Mouse (Mus musculus) thymus, adult 2 months (tissue): Measurements from ENCODE around the gene Gm128. TPM values are rescaled to one million over a fixed set of nuclear protein-coding genes. Genes with fewer than 3 reads are reported as not detected.

Experiments used
- DNase-seq: peaks from one replicate; pipeline ENCODE4 v3.0.0; 2021
- H3K27ac ChIP-seq: fragments of 200-500 bp; 2 replicates; pipeline ENCODE4 v1.5.1; 2012; ENCODE audit warnings: low read length, control low read depth; ENCODE audit not compliant: control insufficient read depth, insufficient read depth
- H3K27me3 ChIP-seq: fragments of 200-500 bp; 2 replicates; pipeline ENCODE4 v1.6.1; 2012; ENCODE audit warnings: mild to moderate bottlenecking, low read length, moderate library complexity, mixed read lengths; ENCODE audit not compliant: control insufficient read depth, insufficient read depth
- H3K36me3 ChIP-seq: fragments of 200-500 bp; 2 replicates; pipeline ENCODE4 v1.6.1; 2012; ENCODE audit warnings: mild to moderate bottlenecking, low read length, moderate library complexity; ENCODE audit not compliant: control insufficient read depth, insufficient read depth
- H3K4me1 ChIP-seq: fragments of 200-500 bp; replicated peaks from 2 replicates; pipeline ENCODE4 v1.6.1; 2012; ENCODE audit warnings: low read length; ENCODE audit not compliant: control insufficient read depth, insufficient read depth
- H3K4me3 ChIP-seq: fragments of 200-500 bp; 2 replicates; pipeline ENCODE4 v1.5.1; 2012; ENCODE audit warnings: mild to moderate bottlenecking, low read length, control low read depth, moderate library complexity; ENCODE audit not compliant: control insufficient read depth, insufficient read depth
- CTCF ChIP-seq: fragments of 200-500 bp; IDR thresholded peaks from 2 replicates; pipeline ENCODE4 v1.5.1; 2012; ENCODE audit warnings: mild to moderate bottlenecking, control low read depth, low read length, moderate library complexity, borderline replicate concordance; ENCODE audit not compliant: control insufficient read depth, poor library complexity, insufficient read depth; ENCODE audit errors: extremely low read depth
- POLR2A ChIP-seq: fragments of 200-500 bp; IDR thresholded peaks from 2 replicates; pipeline ENCODE4 v1.6.1; 2012; ENCODE audit warnings: mild to moderate bottlenecking, low read length, control low read depth, moderate library complexity; ENCODE audit not compliant: control insufficient read depth, poor library complexity, insufficient read depth; ENCODE audit errors: extremely low read depth
- WGBS: fragments of 180-500 bp; shearing (Covaris S2); methylation state at CpG from one replicate; pipeline ENCODE4 v1.1.7; 2018; 5-methylcytosine and 5-hydroxymethylcytosine counted together
- polyA plus RNA-seq: library from polyadenylated mRNA; depleted of rRNA; stranded (reverse); fragments of >200 nt; gene quantifications from 2 replicates; pipeline ENCODE4 v1.2.3, GENCODE M21; 2012; rRNA removed

Gm128 gene
- polyA plus RNA-seq, 1 experiment: 0.30 TPM

- peaks cover 8% of the 10 kb centered on the region for H3K4me1 ChIP-seq
- DNase-seq: no peak
- no peak overlapping the region for H3K27ac ChIP-seq
- TF ChIP-seq CTCF (no peak), POLR2A (no peak)
- whole genome bisulfite sequencing: 94% methylated on average over 4 of the region's 4 CpGs
- no peaks in the 10 kb centered on the region for H3K27me3 ChIP-seq
- peaks cover 44% of the 10 kb centered on the region for H3K36me3 ChIP-seq
- H3K4me3 ChIP-seq: no peak overlapping the region
These were observed 33.1 kb downstream of the Gm128 start for GRCm38 (mm10) chr3:95208286-95208685.

GRCm38 (mm10) chr3:95203880-95204279, 37.5 kb downstream of the Gm128 start:
- no peak for DNase-seq
- Histone ChIP-seq H3K4me1 (no peaks in the 10 kb centered on the region), H3K27ac (no peak overlapping the region), H3K36me3 (peaks cover 85% of the 10 kb centered on the region), H3K27me3 (no peaks in the 10 kb centered on the region), H3K4me3 (no peak overlapping the region)
- TF ChIP-seq POLR2A: no peak
- no peak for TF ChIP-seq CTCF
- WGBS: 98% methylated on average over 6 of the region's 6 CpGs

- Histone ChIP-seq H3K27me3 (no peaks in the 10 kb centered on the region), H3K4me1 (no peaks in the 10 kb centered on the region), H3K4me3 (no peak overlapping the region), H3K27ac (no peak overlapping the region), H3K36me3 (peaks cover 94% of the 10 kb centered on the region)
- DNase-seq: no peak
- WGBS: 91% methylated on average over 2 of the region's 2 CpGs
- TF ChIP-seq POLR2A: no peak
- TF ChIP-seq CTCF: no peak
These were observed 40.8 kb downstream of the Gm128 start for GRCm38 (mm10) chr3:95200562-95200961.

- 89% methylated on average over 7 of the region's 7 CpGs for WGBS
- Histone ChIP-seq H3K36me3 (peaks cover 94% of the 10 kb centered on the region), H3K27ac (no peak overlapping the region), H3K4me1 (no peaks in the 10 kb centered on the region), H3K27me3 (no peaks in the 10 kb centered on the region), H3K4me3 (no peak overlapping the region)
- TF ChIP-seq CTCF (no peak), POLR2A (no peak)
- DNase-seq: no peak
These were observed 41.3 kb downstream of the Gm128 start for GRCm38 (mm10) chr3:95200132-95200531.

- Histone ChIP-seq H3K4me1 (no peaks in the 10 kb centered on the region), H3K36me3 (peaks cover 92% of the 10 kb centered on the region), H3K4me3 (no peak overlapping the region), H3K27me3 (no peaks in the 10 kb centered on the region), H3K27ac (no peak overlapping the region)
- no peak for DNase-seq
- 100% methylated on average over 1 of the region's 1 CpGs for WGBS
- TF ChIP-seq POLR2A: no peak
- TF ChIP-seq CTCF: no peak
These were observed 42.3 kb downstream of the Gm128 start for GRCm38 (mm10) chr3:95199101-95199500.

GRCm38 (mm10) chr3:95195772-95196171, 45.6 kb downstream of the Gm128 start:
- H3K36me3 ChIP-seq: peaks cover 66% of the 10 kb centered on the region
- 100% methylated on average over 2 of the region's 2 CpGs for WGBS

GRCm38 (mm10) chr3:95194721-95195135, 46.7 kb downstream of the Gm128 start:
- no peak for DNase-seq
- Histone ChIP-seq H3K4me1 (no peaks in the 10 kb centered on the region), H3K27me3 (no peaks in the 10 kb centered on the region), H3K36me3 (peaks cover 63% of the 10 kb centered on the region), H3K4me3 (no peak overlapping the region), H3K27ac (no peak overlapping the region)
- 90% methylated on average over 6 of the region's 6 CpGs for WGBS
- TF ChIP-seq POLR2A (no peak), CTCF (no peak)

More at GRCm38 (mm10) chr3:95195772-95196171, 45.6 kb downstream of the Gm128 start:
- no peak overlapping the region for H3K4me3 ChIP-seq
- H3K4me1 ChIP-seq: no peaks in the 10 kb centered on the region
- no peaks in the 10 kb centered on the region for H3K27me3 ChIP-seq
- no peak for DNase-seq
- H3K27ac ChIP-seq: no peak overlapping the region
- TF ChIP-seq POLR2A: no peak
- no peak for TF ChIP-seq CTCF

Other genes starting within 250 kb of the Gm128 start
- gene Zfp687, start 226.2 kb downstream of the Gm128 start, polyA plus RNA-seq: 57.1 and 61.2 TPM in 2 replicates
- 212 and 227 TPM in 2 replicates for gene Psmd4, start 199.0 kb downstream of the Gm128 start, polyA plus RNA-seq
- 36.5 and 37.8 TPM in 2 replicates for gene Pip5k1a, start 134.7 kb downstream of the Gm128 start, polyA plus RNA-seq
- gene Vps72, start 130.6 kb downstream of the Gm128 start, polyA plus RNA-seq: 77.1 and 78.4 TPM in 2 replicates
- gene Tmod4, start 117.1 kb downstream of the Gm128 start, polyA plus RNA-seq: 1.8 and 3.6 TPM in 2 replicates
- 56.4 and 63.8 TPM in 2 replicates for gene Scnm1, start 107.6 kb downstream of the Gm128 start, polyA plus RNA-seq
- 13.1 and 14.1 TPM in 2 replicates for gene Lysmd1, start 107.5 kb downstream of the Gm128 start, polyA plus RNA-seq
- 78.5 and 79.6 TPM in 2 replicates for gene Tnfaip8l2, start 99.2 kb downstream of the Gm128 start, polyA plus RNA-seq
- 12.0 and 14.0 TPM in 2 replicates for gene Sema6c, start 81.1 kb downstream of the Gm128 start, polyA plus RNA-seq
- gene Gabpb2, start 23.7 kb downstream of the Gm128 start, polyA plus RNA-seq: 39.7 and 41.7 TPM in 2 replicates
- gene Cdc42se1, start 12.9 kb downstream of the Gm128 start, polyA plus RNA-seq: 137 and 156 TPM in 2 replicates
- 53.0 and 66.1 TPM in 2 replicates for gene Mllt11, start 9.4 kb downstream of the Gm128 start, polyA plus RNA-seq
- 1.3 and 1.6 TPM in 2 replicates for gene Bnipl, start 9.6 kb upstream of the Gm128 start, polyA plus RNA-seq
- 50.3 and 50.4 TPM in 2 replicates for gene Mindy1, start 39.7 kb upstream of the Gm128 start, polyA plus RNA-seq
- 17.2 and 18.5 TPM in 2 replicates for gene Prune1, start 40.5 kb upstream of the Gm128 start, polyA plus RNA-seq
- gene Anxa9, start 65.6 kb upstream of the Gm128 start, polyA plus RNA-seq: 1.4 and 1.5 TPM in 2 replicates
- 129 and 140 TPM in 2 replicates for gene Cers2, start 73.2 kb upstream of the Gm128 start, polyA plus RNA-seq
- 30.7 and 31.8 TPM in 2 replicates for gene Setdb1, start 115.6 kb upstream of the Gm128 start, polyA plus RNA-seq
- not detected in 2 replicates for gene 4930558C23Rik, start 161.2 kb upstream of the Gm128 start, polyA plus RNA-seq
- gene Arnt, start 192.8 kb upstream of the Gm128 start, polyA plus RNA-seq: 40.5 and 54.5 TPM in 2 replicates